Mouse (Mus musculus) megakaryocyte, embryonic 14.5 days (primary cell): ENCODE results near the gene Ntrk3.

ENCODE experiments used
- FLI1 ChIP-seq: IDR thresholded peaks from 2 replicates; pipeline ENCODE4 v1.6.1; 2012; ENCODE audit warnings: low read length, inconsistent platforms, mixed read lengths
- GATA1 ChIP-seq: IDR thresholded peaks from 3 replicates; pipeline ENCODE4 v1.6.1; 2012; ENCODE audit warnings: mixed read lengths, low read length, inconsistent platforms, borderline replicate concordance

- TF ChIP-seq GATA1, result no peak
- no peak for TF ChIP-seq FLI1
Measured at GRCm38 (mm10) chr7:78459021-78459420, 278.8 kb downstream of the Ntrk3 start.
